Mouse (Mus musculus) myocyte (in vitro differentiated cells): ENCODE results near the gene Gstm7.

ENCODE experiments used
- CEBPB ChIP-seq: IDR thresholded peaks from 2 replicates; pipeline ENCODE4 v1.6.1; 2011; ENCODE audit warnings: mild to moderate bottlenecking, moderate library complexity; ENCODE audit not compliant: poor library complexity, insufficient read depth, severe bottlenecking
- MAX ChIP-seq: IDR thresholded peaks from one replicate; pipeline ENCODE4 v1.6.1; 2011; ENCODE audit warnings: low read depth, mild to moderate bottlenecking, control low read depth
- MYOD1 ChIP-seq, 3 experiments: IDR thresholded peaks; one replicate each; pipeline ENCODE4 v1.6.1; 2011; ENCODE audit warnings: control low read depth in 2 of 3, low read depth in 2 of 3, mild to moderate bottlenecking in 2 of 3, moderate library complexity in 1 of 3; ENCODE audit not compliant: insufficient read length in 2 of 3, control insufficient read depth in 1 of 3
- MYOG ChIP-seq, 3 experiments: IDR thresholded peaks; one replicate each; pipeline ENCODE4 v1.6.1; 2011; ENCODE audit warnings: control low read depth in 2 of 3, low read depth in 2 of 3, mild to moderate bottlenecking in 2 of 3; ENCODE audit not compliant: insufficient read length in 2 of 3, control insufficient read depth in 1 of 3, insufficient read depth in 1 of 3
- POLR2A ChIP-seq: IDR thresholded peaks from one replicate; pipeline ENCODE4 v1.6.1; 2011; ENCODE audit warnings: low read depth, mild to moderate bottlenecking, control low read depth, moderate library complexity; ENCODE audit not compliant: insufficient read length
- REST ChIP-seq: IDR thresholded peaks from one replicate; pipeline ENCODE4 v1.6.1; 2011; ENCODE audit warnings: mild to moderate bottlenecking, control low read depth, moderate library complexity; ENCODE audit not compliant: insufficient read depth, insufficient read length
- SRF ChIP-seq: IDR thresholded peaks from one replicate; pipeline ENCODE4 v1.6.1; 2011; ENCODE audit warnings: low read depth; ENCODE audit not compliant: control insufficient read depth, insufficient read length
- TCF12 ChIP-seq: IDR thresholded peaks from one replicate; pipeline ENCODE4 v1.6.1; 2011; ENCODE audit warnings: mild to moderate bottlenecking, control low read depth; ENCODE audit not compliant: poor library complexity, insufficient read depth, severe bottlenecking

GRCm38 (mm10) chr3:107917097-107917496 lies 14.5 kb downstream of the Gstm7 start:
- no peak for TF ChIP-seq CEBPB
- TF ChIP-seq MYOG (IDR thresholded peaks at IDR 0.05; ENCODE audit: control insufficient read depth in 1 of 3, insufficient read depth in 1 of 3, insufficient read length in 2 of 3, low read depth in 2 of 3): no peak
- TF ChIP-seq POLR2A: no peak
- TF ChIP-seq SRF: no peak
- TF ChIP-seq MYOD1 (IDR thresholded peaks at IDR 0.05; ENCODE audit: control insufficient read depth in 1 of 3, insufficient read length in 2 of 3, low read depth in 2 of 3): no peak
- TF ChIP-seq TCF12: no peak
- TF ChIP-seq MAX: no peak
- no peak for TF ChIP-seq REST
